In genomic region chr2:68844530-68844929, GRCm38 (mm10) we compare ENCODE assay signal across 20 mouse cellular contexts. TPM values are rescaled to one million over a fixed set of nuclear protein-coding genes. Genes with fewer than 3 reads are reported as not detected.
DNase-seq lines count a peak whose midpoint lies in the region; ATAC-seq and TF ChIP-seq lines count a peak whose summit lies in the region.
"Had no signal": no experiment of that assay in that cellular context is flagged by ENCODE, and none has a peak within 500 bp of the region (broad histone marks: within the 10 kb centered on the region; RNA-seq: fewer than 3 reads in every experiment).

No protein-coding gene starts in this region.

- no peaks in the 10 kb centered on the region for H3K27me3 ChIP-seq in heart, embryonic 10.5 days (ENCODE audit: insufficient read depth, poor library complexity, severe bottlenecking)
- H3K27me3 ChIP-seq in heart, embryonic 11.5 days (ENCODE audit: control insufficient read depth, insufficient read depth, low read length) = no peaks in the 10 kb centered on the region
- no peaks in the 10 kb centered on the region for H3K27me3 ChIP-seq in intestine, embryonic 16.5 days (replicated peaks; ENCODE audit: control insufficient read depth, insufficient read depth, low read length)
- H3K27me3 ChIP-seq in small intestine, adult 2 months (ENCODE audit: control insufficient read depth, insufficient read depth, low read length) = no peaks in the 10 kb centered on the region
- H3K27me3 ChIP-seq in embryonic facial prominence, embryonic 10.5 days (replicated peaks; ENCODE audit: low read depth, poor library complexity, severe bottlenecking) = no peaks in the 10 kb centered on the region
- H3K27me3 ChIP-seq: forebrain, embryonic 15.5 days; hindbrain, embryonic 15.5 days had no signal

- H3K36me3 ChIP-seq in heart, embryonic 10.5 days = no peaks in the 10 kb centered on the region
- no peaks in the 10 kb centered on the region for H3K36me3 ChIP-seq in heart, embryonic 11.5 days (ENCODE audit: control insufficient read depth, insufficient read depth, low read length)
- no peaks in the 10 kb centered on the region for H3K36me3 ChIP-seq in intestine, embryonic 16.5 days (ENCODE audit: control insufficient read depth, insufficient read depth, low read length)
- no peaks in the 10 kb centered on the region for H3K36me3 ChIP-seq in small intestine, adult 2 months (ENCODE audit: control insufficient read depth, insufficient read depth, low read length)
- H3K36me3 ChIP-seq in embryonic facial prominence, embryonic 10.5 days (replicated peaks) = no peaks in the 10 kb centered on the region
- H3K36me3 ChIP-seq: forebrain, embryonic 15.5 days; G1E; hindbrain, embryonic 15.5 days had no signal

- TF ChIP-seq CTCF in small intestine, adult 2 months (IDR thresholded peaks at IDR 0.05; ENCODE audit: extremely low read depth, insufficient read length, insufficient replicate concordance, low read depth, low read length) = no peak

- no peak overlapping the region for H3K4me3 ChIP-seq in heart, embryonic 10.5 days
- H3K4me3 ChIP-seq in heart, embryonic 11.5 days (ENCODE audit: low read depth, low read length) = no peak overlapping the region
- H3K4me3 ChIP-seq in intestine, embryonic 16.5 days (ENCODE audit: low read length) = no peak overlapping the region
- H3K4me3 ChIP-seq in small intestine, adult 2 months (ENCODE audit: low read depth, low read length) = no peak overlapping the region
- no peak overlapping the region for H3K4me3 ChIP-seq in embryonic facial prominence, embryonic 10.5 days
- H3K4me3 ChIP-seq: erythroblast, embryonic 14.5 days; forebrain, embryonic 15.5 days; gastrocnemius, adult 2 months; heart, adult 2 months; hindbrain, embryonic 15.5 days had no signal

- no peak overlapping the region for H3K27ac ChIP-seq in heart, embryonic 10.5 days
- no peak overlapping the region for H3K27ac ChIP-seq in heart, embryonic 11.5 days (ENCODE audit: low read depth, low read length)
- H3K27ac ChIP-seq in intestine, embryonic 16.5 days (ENCODE audit: low read length) = no peak overlapping the region
- H3K27ac ChIP-seq in small intestine, adult 2 months (ENCODE audit: insufficient read depth, low read depth, low read length) = peak overlapping the region; percentile 57; the same call in 1 of the 2 replicates
- H3K27ac ChIP-seq in embryonic facial prominence, embryonic 10.5 days (replicated peaks) = no peak overlapping the region
- H3K27ac ChIP-seq: forebrain, embryonic 15.5 days; gastrocnemius, adult 2 months; heart, adult 2 months; hindbrain, embryonic 15.5 days had no signal

- WGBS in heart, embryonic 10.5 days = 77% methylated on average over 2 of the region's 2 CpGs
- 85% methylated on average over 2 of the region's 2 CpGs for WGBS in heart, embryonic 11.5 days (ENCODE audit: insufficient replicate concordance)
- WGBS in intestine, embryonic 16.5 days = 82% methylated on average over 2 of the region's 2 CpGs
- WGBS in small intestine, adult 2 months = 36% methylated on average over 2 of the region's 2 CpGs
- WGBS in embryonic facial prominence, embryonic 10.5 days = 98% methylated on average over 2 of the region's 2 CpGs

- DNase-seq in heart, embryonic 10.5 days (ENCODE audit: low spot score) = peak; percentile 14
- peak; percentile 20 to 44 for DNase-seq in lung, adult 18-20 months
- no peak for DNase-seq in lung, postnatal 25 days (ENCODE audit: low spot score)
- DNase-seq in embryonic facial prominence, embryonic 10.5 days (ENCODE audit: low spot score) = no peak
- DNase-seq in testis, postnatal 14 days (ENCODE audit: low spot score) = no peak
- DNase-seq: cerebellum, postnatal 25 days; gastrocnemius, adult 2 months; heart, adult 2 months; heart, postnatal 14 days; layer of hippocampus, postnatal 36 days; left cerebral cortex, postnatal 4 days; right cerebral cortex, adult 18-20 months; thymus, postnatal 36 days had no signal

- no peak for TF ChIP-seq POLR2A in small intestine, adult 2 months (IDR thresholded peaks at IDR 0.05; ENCODE audit: low read depth, low read length)

- H3K9me3 ChIP-seq in heart, embryonic 10.5 days = no peaks in the 10 kb centered on the region
- no peaks in the 10 kb centered on the region for H3K9me3 ChIP-seq in heart, embryonic 11.5 days (replicated peaks; ENCODE audit: control insufficient read depth, low read length)
- no peaks in the 10 kb centered on the region for H3K9me3 ChIP-seq in intestine, embryonic 16.5 days (ENCODE audit: control insufficient read depth, low read length)
- no peaks in the 10 kb centered on the region for H3K9me3 ChIP-seq in embryonic facial prominence, embryonic 10.5 days
- H3K9me3 ChIP-seq: forebrain, embryonic 15.5 days; G1E; hindbrain, embryonic 15.5 days had no signal

- no peaks in the 10 kb centered on the region for H3K4me1 ChIP-seq in heart, embryonic 10.5 days
- no peaks in the 10 kb centered on the region for H3K4me1 ChIP-seq in heart, embryonic 11.5 days (ENCODE audit: control insufficient read depth, insufficient read depth, low read length)
- no peaks in the 10 kb centered on the region; the same call in 1 of the 2 replicates for H3K4me1 ChIP-seq in intestine, embryonic 16.5 days (ENCODE audit: control insufficient read depth, insufficient read depth, low read length)
- peaks cover 7% of the 10 kb centered on the region; the same call in 1 of the 2 replicates for H3K4me1 ChIP-seq in small intestine, adult 2 months (ENCODE audit: control insufficient read depth, insufficient read depth, insufficient read length, low read length)
- H3K4me1 ChIP-seq in embryonic facial prominence, embryonic 10.5 days = peaks cover 5% of the 10 kb centered on the region; the same call in 1 of the 2 replicates
- H3K4me1 ChIP-seq: forebrain, embryonic 15.5 days; hindbrain, embryonic 15.5 days had no signal

- no peak overlapping the region for H3K4me2 ChIP-seq in heart, embryonic 11.5 days
- H3K4me2 ChIP-seq in intestine, embryonic 16.5 days (ENCODE audit: low read depth, low read length) = no peak overlapping the region
- H3K4me2 ChIP-seq: forebrain, embryonic 15.5 days; hindbrain, embryonic 15.5 days had no signal

- ATAC-seq in heart, embryonic 11.5 days (replicated peaks; ENCODE audit: insufficient number of reproducible peaks, low FRiP score, low TSS enrichment) = no peak
- peak; percentile 47 for ATAC-seq in intestine, embryonic 16.5 days
- ATAC-seq: forebrain, embryonic 15.5 days had no signal

- H3K9ac ChIP-seq in heart, embryonic 11.5 days (ENCODE audit: low read depth, low read length) = no peak overlapping the region
- no peak overlapping the region for H3K9ac ChIP-seq in intestine, embryonic 16.5 days (ENCODE audit: low read depth, low read length)
- H3K9ac ChIP-seq: forebrain, embryonic 15.5 days; hindbrain, embryonic 15.5 days had no signal

RNA-seq across cellular contexts. Expression of gene Cers6, which starts 16.7 kb away (rescaled TPM):
- 23.5 and 28.8 TPM in 2 replicates for polyA plus RNA-seq in heart, embryonic 10.5 days (2016; fragmentation: Nextera tagmentation; extraction: Ambion mirVana)
- 31.6 and 32.8 TPM in 2 replicates for polyA plus RNA-seq in heart, embryonic 11.5 days (2014; fragmentation: Nextera tagmentation; extraction: Ambion mirVana)
- 39.6 and 47.9 TPM in 2 replicates for polyA plus RNA-seq in intestine, embryonic 16.5 days (2015; fragmentation: Nextera tagmentation; extraction: Ambion mirVana)
- polyA plus RNA-seq in small intestine, adult 2 months (2012; rRNA removed) = 9.7 and 19.4 TPM in 2 replicates
- polyA plus RNA-seq in embryonic facial prominence, embryonic 10.5 days (2016; fragmentation: Nextera tagmentation; extraction: Ambion mirVana) = 28.4 and 28.8 TPM in 2 replicates

Comparison
In these comparisons a context has a peak if more than half of its experiments do, and no peak if none do; other contexts are left out.
1. DNase-seq: peak in heart, embryonic 10.5 days (single experiment) and lung, adult 18-20 months (2 of 2); none in lung, postnatal 25 days (single experiment), embryonic facial prominence, embryonic 10.5 days (single experiment) and testis, postnatal 14 days (single experiment).